Mouse (Mus musculus): ENCODE measurements around the gene Rc3h1.

GRCm38 (mm10) chr1:160980537-160981234, 74.5 kb downstream of the Rc3h1 start:
- TF ChIP-seq CTCF (IDR thresholded peaks at IDR 0.05; ENCODE audit: low read depth) (no peak), EP300 (IDR thresholded peaks at IDR 0.05; ENCODE audit: low read depth) (no peak)
